Mouse (Mus musculus): Measurements from ENCODE around the gene Gcnt2.
"Not testable (repeated sequence)": the region's sequence is repeated elsewhere in the genome, so short reads cannot be mapped to it uniquely, and the experiment has no call there.

- TF ChIP-seq CTCF (IDR thresholded peaks at IDR 0.05; ENCODE audit: low read depth), result not testable (repeated sequence)
- TF ChIP-seq EP300 (IDR thresholded peaks at IDR 0.05; ENCODE audit: low read depth), result peak; percentile 81
Measured at GRCm38 (mm10) chr13:40987608-40988303, 128.2 kb downstream of the Gcnt2 start.

Data from liver, postnatal 0 days (tissue).